Mouse (Mus musculus) R1 (cell line): ENCODE measurements at regions not wholly inside any gene's neighbourhood (a gene's known extent, or its start where the extent isn't known, plus 50 kb on each side); places are given as distances from the start of the nearest gene placed in this dataset.

Source experiments
- DNase-seq: peaks from one replicate; pipeline ENCODE4 v3.0.0-alpha.2; 2018; ENCODE audit warnings: low read depth, low spot score

DNA sequence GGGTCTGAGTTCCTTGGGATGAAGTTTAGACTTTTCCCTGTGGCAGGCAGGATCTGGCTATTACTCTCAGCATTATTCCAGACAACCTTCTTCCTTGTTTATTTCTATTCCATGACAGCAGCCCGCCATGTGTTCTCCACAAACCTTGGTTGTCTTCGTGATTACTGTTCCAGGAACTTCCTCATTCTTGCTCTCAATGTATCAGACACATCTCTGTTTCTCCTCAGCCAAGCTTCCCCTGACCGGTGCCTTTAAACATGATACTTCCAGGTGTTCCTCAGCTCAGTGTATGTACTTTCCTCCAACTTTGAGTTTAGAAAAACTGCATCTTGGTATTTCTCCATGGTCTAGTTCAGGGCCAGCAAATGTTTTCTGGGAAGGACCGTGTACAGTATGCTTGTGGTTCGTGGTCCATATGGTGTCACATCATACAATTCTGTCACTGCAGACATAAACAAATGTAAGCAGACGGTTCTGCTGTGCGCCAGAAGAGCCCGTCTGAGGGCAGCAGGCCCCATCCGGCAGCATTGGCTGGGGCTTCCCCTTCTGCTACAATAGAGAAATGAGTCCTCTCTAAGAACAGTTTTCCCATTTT lies 64.2 kb downstream of the Peg10 start:
- no peak for DNase-seq

GRCm38 (mm10) chr6:4813206-4813605 lies 66.1 kb downstream of the Peg10 start:
- no peak for DNase-seq

DNA sequence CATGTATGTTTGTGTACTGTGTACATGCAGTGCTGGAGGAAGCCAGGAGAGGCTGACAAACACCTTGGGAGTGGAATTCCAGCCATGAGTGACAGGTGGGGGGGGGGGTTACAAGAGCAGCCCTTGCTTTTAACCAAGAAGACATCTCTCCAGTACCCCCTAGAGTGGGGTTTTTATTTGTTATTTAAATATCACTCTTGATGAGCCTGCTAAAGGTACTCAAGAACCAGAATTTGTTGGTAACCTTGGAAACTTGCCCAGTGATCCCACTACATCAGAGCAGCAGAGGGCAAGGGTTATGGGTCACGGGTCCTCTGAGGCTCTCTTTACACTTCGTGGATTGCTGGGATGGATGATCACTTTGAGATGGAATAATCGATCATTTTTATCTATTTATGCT lies 69.8 kb downstream of the Peg10 start:
- peak; percentile 63 for DNase-seq

GRCm38 (mm10) chr6:4841241-4841640 lies 61.5 kb upstream of the Ppp1r9a start:
- no peak for DNase-seq

DNA sequence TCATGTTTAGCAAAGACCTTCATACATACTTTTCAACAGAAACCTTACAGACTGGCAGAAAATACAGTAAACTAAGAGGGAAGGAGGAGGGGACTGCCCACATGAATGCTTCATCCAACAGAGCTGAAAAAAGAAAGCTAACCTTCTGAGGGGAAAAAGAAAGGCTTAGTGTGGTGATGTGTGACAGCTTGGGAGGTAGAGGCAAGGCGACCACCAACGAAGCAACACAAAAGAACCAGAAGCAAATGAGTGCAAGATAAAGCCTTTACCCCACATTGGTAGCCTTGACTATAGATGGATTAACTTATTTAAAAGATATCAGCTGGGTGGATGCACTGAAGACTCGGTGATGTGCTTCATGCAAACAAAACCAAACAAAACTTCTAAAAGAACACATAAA lies 53.0 kb upstream of the Ppp1r9a start:
- DNase-seq, result no peak

GRCm38 (mm10) chr6:4851040-4851439 lies 51.7 kb upstream of the Ppp1r9a start:
- no peak for DNase-seq
